Comparison of ENCODE assay signal across 8 mouse cellular contexts in the genomic region with DNA sequence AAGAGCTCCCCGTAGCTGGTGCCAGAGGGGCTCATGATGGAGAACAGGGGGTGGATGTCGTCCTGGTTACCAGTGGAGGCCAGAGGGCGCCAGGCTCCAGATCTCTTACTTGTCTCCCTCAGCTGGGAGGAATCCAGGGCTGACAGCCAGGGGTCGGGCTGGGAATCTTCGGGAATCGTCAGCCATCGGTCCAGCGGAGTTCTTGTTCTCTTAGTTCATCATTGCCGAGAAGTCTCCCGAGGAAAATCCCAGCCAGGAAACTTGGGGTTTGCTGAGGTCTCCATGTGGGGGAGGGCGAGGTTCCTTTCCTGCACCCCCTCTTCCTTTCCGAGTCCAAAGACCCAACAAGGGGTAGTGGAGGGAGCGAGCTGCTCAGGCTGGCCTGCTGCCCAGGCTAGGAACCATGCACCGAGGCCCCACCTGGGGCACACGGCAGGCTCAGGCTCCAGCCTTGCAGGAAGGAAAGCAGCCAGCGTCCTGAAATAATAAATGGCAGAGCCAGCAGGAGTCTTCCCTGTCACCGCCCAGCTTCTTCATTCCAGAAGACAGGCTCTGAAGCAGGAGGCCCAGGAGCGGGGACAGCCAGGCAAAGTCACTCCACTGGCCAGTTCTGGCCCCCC. TPM values are rescaled to one million over a fixed set of nuclear protein-coding genes. Genes with fewer than 3 reads are reported as not detected.
DNase-seq lines count a peak whose midpoint lies in the region; ATAC-seq and TF ChIP-seq lines count a peak whose summit lies in the region.

No protein-coding gene starts in this region.

- DNase-seq in brain, embryonic 14.5 days (ENCODE audit: low read depth) = peak; percentile 70
- peak; percentile 89 for DNase-seq in gastrocnemius, postnatal 10 days
- peak; percentile 41 for DNase-seq in lung, adult 2 months
- DNase-seq in ovary, postnatal 14 days (ENCODE audit: low spot score) = peak; percentile 69
- no peak for DNase-seq in left cerebral cortex, adult 11 months (ENCODE audit: low spot score)
- DNase-seq in frontal cortex, postnatal 36 days (ENCODE audit: low spot score in 2 of 2) = no peak

- H3K36me3 ChIP-seq in E14TG2a.4 (ENCODE audit: insufficient read depth, low read length) = peaks cover 12% of the 10 kb centered on the region
- no peaks in the 10 kb centered on the region for H3K36me3 ChIP-seq in hindbrain, embryonic 15.5 days

- TF ChIP-seq CTCF in E14TG2a.4 (conservative IDR thresholded peaks at IDR 0.05; ENCODE audit: low read length) = no peak
- peak; percentile 0; the same call in 1 of the 2 replicates for TF ChIP-seq CTCF in brain, embryonic 14.5 days (IDR thresholded peaks at IDR 0.05; ENCODE audit: borderline replicate concordance, extremely low read depth, insufficient read depth, insufficient read length)
- TF ChIP-seq CTCF in lung, adult 2 months (IDR thresholded peaks at IDR 0.05; ENCODE audit: insufficient read depth, low read length) = no peak

- H3K4me2 ChIP-seq in hindbrain, embryonic 15.5 days = peak overlapping the region; percentile 34

- peaks cover 55% of the 10 kb centered on the region for H3K4me1 ChIP-seq in E14TG2a.4 (replicated peaks; ENCODE audit: low read depth, low read length)
- H3K4me1 ChIP-seq in hindbrain, embryonic 15.5 days (replicated peaks) = peaks cover 34% of the 10 kb centered on the region
- peaks cover 12% of the 10 kb centered on the region for H3K4me1 ChIP-seq in lung, adult 2 months (ENCODE audit: control insufficient read depth, insufficient read depth, low read length)

- no peak for TF ChIP-seq POLR2A in brain, embryonic 14.5 days (IDR thresholded peaks at IDR 0.05; ENCODE audit: borderline replicate concordance, extremely low read depth, insufficient read depth, insufficient read length, poor library complexity, severe bottlenecking)
- no peak for TF ChIP-seq POLR2A in lung, adult 2 months (IDR thresholded peaks at IDR 0.05; ENCODE audit: borderline replicate concordance, extremely low read depth, low read depth, low read length)

- WGBS in hindbrain, embryonic 15.5 days = 10% methylated on average over 18 of the region's 18 CpGs
- 17% methylated on average over 18 of the region's 18 CpGs for WGBS in lung, adult 2 months

- peak overlapping the region; percentile 48 for H3K4me3 ChIP-seq in E14TG2a.4 (replicated peaks; ENCODE audit: low read length)
- H3K4me3 ChIP-seq in hindbrain, embryonic 15.5 days = no peak overlapping the region
- H3K4me3 ChIP-seq in lung, adult 2 months (replicated peaks; ENCODE audit: extremely low read depth, low read depth, low read length) = no peak overlapping the region

- H3K9me3 ChIP-seq in E14TG2a.4 (ENCODE audit: low read length) = no peaks in the 10 kb centered on the region
- H3K9me3 ChIP-seq in hindbrain, embryonic 15.5 days = no peaks in the 10 kb centered on the region

- peak; percentile 61 for ATAC-seq in hindbrain, embryonic 15.5 days (ENCODE audit: low FRiP score, low read depth)

- H3K9ac ChIP-seq in hindbrain, embryonic 15.5 days = 0 out of 2 replicates have a peak overlapping the region, but pooled peaks have one; percentile 17

- H3K27ac ChIP-seq in hindbrain, embryonic 15.5 days (replicated peaks) = peak overlapping the region; percentile 66

- H3K27me3 ChIP-seq in E14TG2a.4 (ENCODE audit: insufficient read depth, low read length) = peaks cover 9% of the 10 kb centered on the region; the same call in 1 of the 2 replicates
- H3K27me3 ChIP-seq in hindbrain, embryonic 15.5 days = no peaks in the 10 kb centered on the region

RNA-seq across cellular contexts. Expression of a gene that starts 12.5 kb away (rescaled TPM):
- polyA plus RNA-seq in brain, embryonic 14.5 days (2012; rRNA removed) = 4.2 and 6.2 TPM in 2 replicates
- total RNA-seq in gastrocnemius, postnatal 10 days (2021) = 10 to 100 TPM in 1 of 2 experiments, 1 to 10 TPM in 1; 7.2 to 10.1 TPM
- polyA plus RNA-seq in hindbrain, embryonic 15.5 days (2015; fragmentation: Nextera tagmentation; extraction: Ambion mirVana) = 5.8 and 6.5 TPM in 2 replicates
- polyA plus RNA-seq in lung, adult 2 months (2012; rRNA removed) = 8.7 and 9.3 TPM in 2 replicates

RNA-seq across cellular contexts. Expression of a gene that starts 28.8 kb away (rescaled TPM):
- 0.38 and 0.98 TPM in 2 replicates for polyA plus RNA-seq in brain, embryonic 14.5 days (2012; rRNA removed)
- total RNA-seq in gastrocnemius, postnatal 10 days (2021) = 100 to 1,000 TPM; 199 to 247 TPM
- polyA plus RNA-seq in hindbrain, embryonic 15.5 days (2015; fragmentation: Nextera tagmentation; extraction: Ambion mirVana) = 2.4 TPM in 2 replicates
- 7.0 and 13.3 TPM in 2 replicates for polyA plus RNA-seq in lung, adult 2 months (2012; rRNA removed)

RNA-seq across cellular contexts. Expression of a gene that starts 46.5 kb away (rescaled TPM):
- polyA plus RNA-seq in brain, embryonic 14.5 days (2012; rRNA removed) = 3.5 and 5.1 TPM in 2 replicates
- total RNA-seq in gastrocnemius, postnatal 10 days (2021) = 10 to 100 TPM in 1 of 2 experiments, 1 to 10 TPM in 1; 6.9 to 11.0 TPM
- 2.8 and 3.6 TPM in 2 replicates for polyA plus RNA-seq in hindbrain, embryonic 15.5 days (2015; fragmentation: Nextera tagmentation; extraction: Ambion mirVana)
- 8.9 and 11.2 TPM in 2 replicates for polyA plus RNA-seq in lung, adult 2 months (2012; rRNA removed)

Comparison
In these comparisons a context has a peak if more than half of its experiments do, and no peak if none do; other contexts are left out.
1. DNase-seq: peak in brain, embryonic 14.5 days (single experiment), gastrocnemius, postnatal 10 days (single experiment), lung, adult 2 months (single experiment) and ovary, postnatal 14 days (single experiment); none in left cerebral cortex, adult 11 months (single experiment) and frontal cortex, postnatal 36 days (0 of 2).